26 mouse cellular contexts compared by ENCODE assay signal in genomic region chr2:55862479-55862878, GRCm38 (mm10).
DNase-seq lines count a peak whose midpoint lies in the region; ATAC-seq lines count a peak whose summit lies in the region.
"Had no signal": no experiment of that assay in that cellular context is flagged by ENCODE, and none has a peak within 500 bp of the region (broad histone marks: within the 10 kb centered on the region; RNA-seq: fewer than 3 reads in every experiment).

No protein-coding gene starts in this region.

- peak; percentile 99 for ATAC-seq in frontal cortex, adult (ENCODE audit: low TSS enrichment)
- ATAC-seq in erythroid progenitor cell, adult 5-6 weeks (replicated peaks; ENCODE audit: low FRiP score, poor library complexity, severe bottlenecking): no peak
- ATAC-seq: activated CD4-positive, CD25-positive, alpha-beta regulatory T cell, adult 4 months; forebrain, embryonic 15.5 days; intestine, postnatal 0 days; midbrain, embryonic 13.5 days had no signal

- DNase-seq in frontal cortex, postnatal 10 days (ENCODE audit: low spot score in 2 of 2): no peak
- DNase-seq in left cerebral cortex, adult 18-20 months (ENCODE audit: low spot score in 2 of 2): peak; percentile 6 to 26
- no peak for DNase-seq in left cerebral cortex, postnatal 4 days
- DNase-seq in right cerebral cortex, postnatal 25 days: peak; percentile 14
- no peak for DNase-seq in right cerebral cortex, postnatal 10 days (ENCODE audit: low spot score in 2 of 2)
- DNase-seq: adrenal gland, adult 2 months; adrenal gland, postnatal 36 days; cerebellum, adult 8-10 months; cerebellum, postnatal 36 days; embryo, embryonic 11 days; gastrocnemius, adult 2 months; gastrocnemius, postnatal 36 days; heart, adult 18-20 months; heart, postnatal 10 days; kidney, adult 9 months; kidney, postnatal 10 days; liver; lung, adult 2 months; lung, postnatal 10 days; thymus, postnatal 14 days had no signal

- intact Hi-C loops in left cerebral cortex, postnatal 4 days (cut with DNase I): no loop called here

Comparison
In these comparisons a context has a peak if more than half of its experiments do, and no peak if none do; other contexts are left out.
1. DNase-seq: peak in left cerebral cortex, adult 18-20 months (2 of 2) and right cerebral cortex, postnatal 25 days (single experiment); none in frontal cortex, postnatal 10 days (0 of 2), left cerebral cortex, postnatal 4 days (single experiment) and right cerebral cortex, postnatal 10 days (0 of 2).